Mouse (Mus musculus): Measurements from ENCODE around the gene Grik1. TPM values are rescaled to one million over a fixed set of nuclear protein-coding genes. Genes with fewer than 3 reads are reported as not detected.

Gene Grik1
- polyA plus RNA-seq (2014; fragmentation: Illumina TruSeq; extraction: RNeasy Lipid Tissue Mini Kit (QIAGEN cat#74804); ENCODE audit: low read depth, low replicate concordance): 0.23 TPM

DNA sequence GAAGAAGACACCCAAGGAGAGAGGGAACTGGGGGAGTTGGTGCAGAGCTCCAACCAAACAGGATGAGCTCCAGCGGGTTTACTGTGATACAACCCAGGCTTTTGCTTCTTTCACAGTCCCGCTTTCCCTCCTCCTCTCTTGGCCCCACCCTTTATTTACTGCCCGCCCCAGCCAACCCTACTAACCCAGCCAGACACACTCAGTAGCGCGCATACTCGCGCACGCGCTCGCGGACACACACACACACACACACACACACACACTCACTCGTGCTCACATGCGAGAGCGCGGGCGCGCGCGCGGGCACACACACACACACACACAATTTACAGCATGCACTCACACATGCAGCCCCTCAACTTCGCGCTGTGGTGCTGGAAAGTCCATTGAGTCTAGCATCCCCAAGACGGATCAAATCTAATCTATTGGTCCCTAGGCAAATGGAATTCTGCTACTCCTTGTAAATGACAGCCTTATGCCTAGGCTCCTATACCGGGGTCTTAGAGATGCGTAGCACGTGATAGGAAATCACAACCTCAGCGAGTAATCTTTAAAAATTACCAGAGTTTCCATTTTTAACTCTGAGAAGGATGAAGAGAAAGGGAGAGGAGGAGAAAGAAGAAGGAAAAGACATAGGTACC, at the start of gene Grik1:
Gene Grik1 (minus strand): TSS at position 134 of the 641 bp plus-strand sequence.

Other genes with a start within 250 kb of the Grik1 start
- not detected for gene Cldn17, start 216.7 kb upstream of the Grik1 start, polyA plus RNA-seq (2014; fragmentation: Illumina TruSeq; extraction: RNeasy Lipid Tissue Mini Kit (QIAGEN cat#74804); ENCODE audit: low read depth, low replicate concordance)